Mouse (Mus musculus) E14TG2a.4 (cell line): Measurements from ENCODE around the gene Osbpl10.

ENCODE experiments used
- CTCF ChIP-seq: conservative IDR thresholded peaks from 2 replicates; pipeline ENCODE4 v1.5.1; 2014; ENCODE audit warnings: low read length
- NANOG ChIP-seq: IDR thresholded peaks from 2 replicates; pipeline ENCODE4 v1.6.1; 2014; ENCODE audit warnings: borderline replicate concordance, low read length, mixed read lengths
- POU5F1 ChIP-seq: IDR thresholded peaks from 2 replicates; pipeline ENCODE4 v1.6.1; 2014; ENCODE audit warnings: low read length, borderline replicate concordance

DNA sequence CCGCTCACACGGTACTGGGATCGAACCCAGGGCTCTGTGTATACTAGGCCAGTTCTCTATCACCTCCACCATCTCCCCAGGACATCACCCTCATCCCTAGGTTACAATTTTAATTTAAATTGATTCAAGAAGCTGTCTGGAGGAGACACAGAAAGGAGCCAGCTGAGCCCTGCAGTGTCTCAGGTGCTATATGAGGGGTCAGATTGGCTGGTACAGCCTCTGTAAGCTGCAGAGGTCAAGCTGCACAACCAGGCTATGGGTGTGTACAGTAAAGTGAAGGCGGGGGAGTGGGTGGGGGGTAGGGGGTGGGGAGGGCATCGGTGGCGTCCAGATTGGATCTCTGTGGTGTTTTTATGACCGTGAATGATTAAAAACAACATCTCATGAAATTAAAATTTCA lies 186.0 kb downstream of the Osbpl10 start:
- TF ChIP-seq NANOG (no peak), CTCF (no peak), POU5F1 (no peak)
